Mouse (Mus musculus) embryo, embryonic 9.5 days (tissue): ENCODE measurements around the gene Cdr2.
"Not testable (repeated sequence)": the region's sequence is repeated elsewhere in the genome, so short reads cannot be mapped to it uniquely, and the experiment has no call there.

Experiments
- DNase-seq: peaks from one replicate; pipeline ENCODE4 v3.0.0-alpha.2; 2017; ENCODE audit errors: extremely low spot score

Cdr2 gene

DNA sequence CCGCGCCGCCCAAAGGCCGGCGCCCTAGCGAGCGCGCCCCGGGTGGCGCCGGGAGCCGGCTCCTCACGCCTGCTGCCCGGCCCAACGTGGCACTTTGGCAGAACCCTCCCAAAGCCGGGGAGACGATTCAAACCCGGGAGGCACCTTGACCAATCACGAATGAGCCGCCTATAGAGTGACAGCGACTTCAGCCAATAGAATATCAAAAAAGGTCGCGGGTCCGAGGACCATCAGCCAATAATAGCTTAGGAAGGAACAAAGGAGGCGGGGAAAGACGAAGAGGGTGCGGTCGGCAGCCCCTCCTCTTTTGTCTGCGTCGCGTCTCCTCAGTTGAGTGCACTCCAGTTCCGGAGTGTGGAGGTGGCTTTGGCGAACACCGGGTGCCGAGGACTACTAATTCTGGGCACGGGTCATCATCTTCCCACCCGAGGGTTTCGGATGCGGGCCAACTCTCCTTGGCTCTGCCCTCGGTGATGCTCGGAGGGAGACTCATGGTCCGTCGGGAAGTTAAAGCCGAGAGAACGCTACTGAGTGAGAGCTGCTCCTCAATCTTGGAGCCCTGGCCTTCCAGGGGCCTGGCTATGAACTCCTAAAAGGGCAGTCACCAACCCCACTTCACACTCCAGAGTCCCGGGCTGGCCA, at the start of gene Cdr2, which contains the start of gene Mfsd13b:
Cdr2 (minus strand) TSS at position 113 of the 642 bp plus-strand sequence.
Mfsd13b (plus strand) TSS at position 310 of the 642 bp plus-strand sequence.
- DNase-seq, result peak; percentile 98

DNA sequence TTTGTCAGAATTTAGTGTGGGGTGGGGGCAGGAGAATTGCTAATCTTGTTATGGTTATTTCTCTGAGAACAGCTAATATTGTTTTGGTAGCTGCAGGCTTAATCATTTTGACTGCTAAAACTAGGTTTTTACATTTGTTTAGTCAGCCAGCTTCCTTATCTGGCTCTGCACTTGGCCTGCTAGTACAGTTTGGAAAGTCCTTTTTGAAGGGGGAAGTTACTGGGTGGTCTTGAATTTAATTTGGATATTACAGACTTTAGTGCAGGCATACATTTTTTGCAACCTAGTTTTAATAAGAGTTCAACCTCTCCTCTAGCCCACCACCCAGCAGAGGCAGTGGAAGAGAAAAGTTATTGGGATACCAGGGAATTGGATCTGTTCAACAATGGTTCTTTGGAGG, 47.8 kb upstream of the Cdr2 start:
- DNase-seq, result not testable (repeated sequence)

DNA sequence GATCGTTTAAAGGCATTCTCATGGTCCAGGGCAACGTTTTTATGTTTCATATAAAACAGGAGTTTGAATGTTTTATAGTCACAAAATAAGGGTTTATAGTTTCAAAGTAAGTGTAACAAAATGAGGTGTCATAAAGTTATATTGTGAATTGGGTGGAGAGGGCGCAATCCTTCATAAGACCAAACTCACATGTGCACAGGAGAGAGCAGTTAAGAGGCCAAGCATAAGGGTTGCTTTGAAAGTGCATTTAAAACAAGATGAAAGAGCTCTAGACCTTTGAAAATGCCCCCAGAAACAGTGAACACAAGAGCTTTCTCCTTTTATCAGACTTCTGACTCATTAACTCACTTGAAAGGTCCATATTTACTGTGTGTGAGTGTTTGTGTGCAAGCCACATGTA, 44.2 kb upstream of the Cdr2 start:
- no peak for DNase-seq

DNA sequence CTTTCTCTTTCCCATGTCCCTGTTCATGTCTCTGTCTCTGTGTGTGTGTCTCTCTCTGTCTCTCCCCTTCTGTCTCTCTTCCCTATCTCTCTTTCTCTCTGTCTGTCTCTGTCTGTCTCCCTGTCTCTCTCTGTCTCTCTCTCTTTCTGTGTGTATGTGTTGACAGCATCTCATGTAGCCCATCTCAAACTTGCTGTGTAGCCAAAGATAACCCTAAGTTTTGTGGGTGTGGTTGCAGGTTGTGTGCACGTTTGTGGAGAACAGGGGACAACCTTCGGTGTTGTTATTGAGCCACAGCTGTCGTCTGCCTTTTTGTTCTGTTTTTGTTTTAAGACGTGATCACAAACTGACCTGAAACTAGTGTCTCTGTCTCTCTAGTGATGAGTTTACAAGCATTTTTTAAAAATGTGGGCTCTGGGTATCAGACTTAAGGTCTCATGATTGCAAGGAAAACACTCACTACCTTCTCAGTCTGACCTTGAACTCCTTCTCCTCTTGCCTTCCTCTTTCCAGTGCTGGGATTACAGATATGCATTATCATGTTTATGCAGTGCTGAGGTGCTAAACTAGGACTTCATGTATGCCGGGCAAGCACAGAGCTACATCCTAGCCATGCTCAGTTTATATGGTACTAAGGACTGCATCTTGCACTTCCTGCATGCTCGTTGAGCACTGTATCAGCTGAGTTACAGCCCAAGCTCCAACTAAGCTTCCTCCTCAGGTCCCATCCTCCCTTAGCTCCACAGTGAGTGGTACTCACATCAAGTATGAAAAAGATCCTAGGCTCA, 43.3 kb upstream of the Cdr2 start:
- no peak for DNase-seq

DNA sequence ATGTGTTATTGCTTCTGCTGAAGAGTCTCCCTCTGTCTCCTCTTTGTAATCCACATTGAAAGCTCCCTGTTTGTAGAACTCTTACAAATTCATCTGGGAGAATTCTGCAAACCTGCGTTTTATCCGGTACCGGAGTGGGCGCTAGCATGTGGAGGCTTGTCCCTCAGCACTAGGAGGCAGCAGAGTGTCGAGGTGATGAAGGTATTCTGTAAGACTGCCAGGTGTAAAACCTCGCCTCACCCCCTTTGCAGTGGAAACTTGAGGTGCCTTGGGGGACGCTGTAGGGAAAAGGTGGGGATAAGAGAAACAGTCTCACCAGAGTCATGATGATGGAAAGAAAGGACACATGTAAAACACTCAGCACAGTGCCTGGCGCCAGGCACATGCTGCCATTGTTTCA, 38.2 kb upstream of the Cdr2 start:
- no peak for DNase-seq

DNA sequence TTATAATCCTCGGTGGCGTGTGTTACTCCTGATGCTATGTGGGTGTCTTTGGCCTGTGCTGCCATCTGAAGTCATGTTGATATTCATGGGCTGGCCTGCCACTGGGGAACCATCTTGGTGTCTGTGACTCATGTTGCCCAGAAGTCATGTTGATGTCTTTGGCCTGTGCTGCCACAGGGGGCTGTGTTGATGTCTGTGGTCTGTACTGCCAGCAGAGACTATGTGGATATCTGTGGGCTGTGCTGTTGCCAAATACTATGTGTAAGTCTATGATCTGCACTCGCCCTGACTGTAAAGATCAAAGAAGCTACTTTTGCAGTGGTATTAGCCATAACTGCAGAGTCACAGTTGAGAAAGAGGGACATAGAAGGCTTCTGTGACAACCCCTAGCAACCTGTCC, 36.7 kb upstream of the Cdr2 start:
- DNase-seq, result no peak

DNA sequence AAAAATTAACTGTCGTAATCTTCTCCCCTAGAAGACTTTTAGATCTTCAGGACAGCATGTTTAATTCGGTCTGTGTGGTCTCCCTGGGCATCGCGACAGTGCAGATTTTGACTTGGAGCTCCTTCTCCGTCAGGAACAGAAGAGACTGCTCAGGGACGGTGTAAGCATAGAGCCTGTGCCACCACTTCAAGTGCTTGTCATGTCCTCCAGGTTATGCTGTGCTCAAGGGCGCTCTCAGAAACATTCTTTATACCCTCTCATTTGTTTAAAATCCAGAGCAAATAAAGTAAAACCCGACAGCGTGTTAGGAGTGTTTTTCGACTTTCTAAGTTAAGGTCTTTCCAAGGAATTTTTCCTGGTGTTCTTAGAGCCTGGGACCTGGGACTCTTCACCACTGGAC, 32.4 kb upstream of the Cdr2 start:
- DNase-seq, result no peak

DNA sequence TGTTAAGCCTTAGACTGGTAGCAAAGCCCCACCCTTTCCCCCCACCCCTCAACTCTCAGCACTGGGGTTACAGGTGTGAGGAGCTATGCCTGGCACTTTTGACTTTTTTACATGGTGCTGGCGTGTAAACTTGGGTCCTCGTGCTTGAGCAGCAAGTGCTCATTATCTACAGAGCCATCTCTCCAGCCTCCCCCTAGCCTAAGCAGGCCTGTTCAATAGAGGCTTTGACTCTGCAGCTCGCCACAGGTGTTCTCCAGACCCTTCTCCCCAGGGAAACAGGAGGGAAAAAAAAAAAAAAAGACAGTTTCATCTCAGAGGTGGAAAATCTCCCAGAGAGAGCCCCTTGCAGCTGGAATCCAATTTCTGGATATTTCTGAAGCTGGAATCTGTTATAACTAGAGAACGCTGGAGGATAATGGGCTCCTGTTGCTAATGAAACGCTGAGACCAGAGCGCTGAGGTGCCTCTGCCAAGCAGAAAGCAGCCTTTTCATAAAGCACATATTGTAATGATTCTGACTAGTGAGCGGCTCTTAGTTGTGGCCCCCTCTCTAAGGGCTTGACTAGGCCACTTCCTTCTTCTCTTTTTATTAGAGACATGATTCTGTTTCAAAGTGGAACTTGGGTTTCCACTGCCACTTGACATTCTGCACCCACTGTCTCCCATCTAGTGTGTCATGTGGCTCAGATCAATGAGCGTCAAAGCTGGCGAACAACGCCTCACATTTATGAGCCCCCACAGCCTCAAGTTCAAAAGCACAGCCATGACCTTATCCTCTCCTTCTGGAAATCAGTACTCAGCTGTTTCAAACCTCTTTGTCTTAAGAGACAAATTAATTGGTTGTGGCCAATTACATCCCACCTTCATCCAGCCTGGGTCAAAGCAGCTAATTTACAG, 29.9 kb upstream of the Cdr2 start:
- DNase-seq, result no peak

DNA sequence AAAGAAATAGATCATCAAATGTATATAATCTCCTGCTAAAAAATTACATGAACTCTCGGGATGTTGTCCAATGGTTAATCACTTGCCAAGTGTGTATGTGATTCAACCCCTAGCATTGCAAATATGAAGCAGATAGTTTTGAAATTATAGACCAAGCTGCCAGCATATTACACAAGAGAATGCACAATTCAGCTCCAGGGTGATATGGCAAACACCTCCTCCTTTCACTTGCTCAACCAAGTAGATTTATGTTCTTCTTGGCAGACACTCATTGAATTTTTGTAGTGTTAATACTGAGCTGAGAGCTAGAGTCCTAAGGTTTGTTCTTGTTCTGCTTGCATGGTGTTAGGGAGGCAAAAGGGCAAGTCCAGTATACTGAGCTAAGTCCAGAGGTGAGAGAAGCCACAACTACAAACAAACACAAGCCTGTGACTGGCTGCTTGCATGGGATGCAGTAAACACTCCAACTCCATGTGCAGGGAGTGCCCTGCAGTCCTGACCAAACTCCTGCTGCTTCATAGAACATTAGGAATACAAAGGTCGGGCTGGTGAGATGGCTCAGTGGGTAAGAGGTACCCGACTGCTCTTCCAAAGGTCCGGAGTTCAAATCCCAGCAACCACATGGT, 21.8 kb upstream of the Cdr2 start:
- no peak for DNase-seq

DNA sequence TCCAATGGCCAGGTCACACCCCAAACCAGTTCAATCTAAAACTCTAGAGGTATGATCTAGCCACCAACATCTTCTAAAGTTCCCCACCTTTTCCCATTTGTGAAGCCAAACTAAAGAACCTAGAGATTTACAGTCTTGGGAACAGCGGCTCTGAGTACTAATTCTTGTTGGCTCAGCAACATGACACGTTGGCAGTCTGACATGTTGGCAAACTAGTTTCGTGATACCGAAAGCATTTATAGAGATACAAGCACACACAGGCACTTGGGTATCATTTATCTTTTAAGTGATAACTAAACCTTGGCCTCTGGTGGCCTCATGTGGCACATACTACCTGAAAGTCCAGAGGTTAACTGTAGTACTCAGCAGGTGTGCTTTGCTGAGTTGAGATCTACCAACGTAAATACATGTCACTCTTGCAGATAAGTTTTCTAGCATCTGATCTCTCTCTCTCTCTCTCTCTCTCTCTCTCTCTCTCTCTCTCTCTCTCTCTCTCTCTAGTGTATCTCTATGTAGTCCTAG, 20.4 kb upstream of the Cdr2 start:
- no peak for DNase-seq

DNA sequence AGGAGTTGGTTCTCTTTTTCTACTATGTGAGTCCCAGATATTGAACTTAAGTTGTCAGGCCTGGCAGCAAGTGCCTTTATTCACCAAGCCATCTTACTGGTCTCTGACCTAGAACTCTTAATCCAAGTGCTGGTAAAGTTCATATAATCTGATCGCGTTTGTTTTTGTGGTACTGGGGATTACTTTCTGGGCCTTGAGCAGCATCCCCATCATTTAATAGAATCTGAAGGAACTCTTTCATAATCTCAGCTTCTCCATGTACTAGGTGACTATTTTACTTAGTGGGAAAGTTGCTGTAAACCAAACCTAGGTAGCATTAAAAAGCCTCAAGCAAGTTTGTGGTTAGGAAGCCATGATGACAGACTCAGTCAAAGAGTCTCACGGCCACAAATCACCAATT, 19.8 kb upstream of the Cdr2 start:
- no peak for DNase-seq

DNA sequence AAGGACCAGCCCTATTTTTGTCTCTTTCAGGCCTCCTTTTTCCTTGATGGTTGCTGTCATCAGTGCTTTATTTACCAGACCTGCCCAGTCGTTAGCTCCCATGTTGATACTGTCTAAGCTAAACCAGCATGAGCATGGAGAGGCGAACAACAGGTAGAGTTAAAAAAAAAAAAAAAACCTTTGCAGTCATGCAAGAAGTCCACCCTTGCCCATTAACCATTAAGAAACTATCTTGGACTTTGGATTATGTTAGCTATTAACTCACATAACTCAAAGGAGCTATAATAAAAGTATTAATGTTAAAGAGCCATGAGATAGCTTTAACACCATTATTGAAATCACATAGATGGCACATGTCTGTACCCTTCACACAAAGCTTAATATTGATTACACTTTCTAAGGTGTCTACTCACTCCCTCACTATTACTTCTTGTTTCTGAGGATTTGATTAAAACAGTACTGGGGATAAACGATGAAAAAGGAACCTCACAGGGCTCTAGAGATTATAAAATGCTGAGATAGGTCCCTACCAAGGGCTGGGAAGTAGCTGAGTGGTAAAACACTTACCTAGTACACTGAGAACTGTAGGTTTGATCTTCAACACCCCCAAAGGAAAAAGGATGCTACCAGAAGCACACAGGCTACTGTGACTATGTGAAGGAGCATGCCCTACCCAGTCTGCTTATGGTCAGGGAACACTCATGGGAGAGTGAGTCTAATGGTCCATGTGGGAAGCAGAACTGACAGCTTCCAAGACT, 18.1 kb upstream of the Cdr2 start:
- no peak for DNase-seq

DNA sequence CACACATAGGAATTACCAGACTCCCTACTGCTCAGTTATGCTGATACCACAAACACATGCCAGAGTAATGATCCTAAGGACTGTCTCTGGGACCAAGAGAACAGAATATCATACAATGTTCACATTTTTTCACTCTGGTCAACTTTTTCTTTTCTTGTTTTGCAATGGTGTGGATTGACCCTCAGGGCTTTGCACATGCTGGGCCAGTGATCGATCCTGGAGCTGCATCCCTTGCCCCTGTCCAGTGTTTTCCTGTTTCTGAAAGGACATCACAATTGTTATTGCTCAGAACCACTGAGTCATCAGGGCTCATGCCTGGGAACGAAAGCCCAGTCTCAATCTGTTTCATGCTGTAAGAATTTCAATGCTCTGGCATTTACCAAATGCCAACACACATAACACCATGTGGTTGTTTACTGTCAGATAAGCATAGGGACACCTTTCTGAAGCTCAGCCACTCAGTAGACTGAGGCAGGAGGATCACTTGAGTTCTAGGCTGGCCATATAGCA, 17.0 kb upstream of the Cdr2 start:
- DNase-seq, result no peak

DNA sequence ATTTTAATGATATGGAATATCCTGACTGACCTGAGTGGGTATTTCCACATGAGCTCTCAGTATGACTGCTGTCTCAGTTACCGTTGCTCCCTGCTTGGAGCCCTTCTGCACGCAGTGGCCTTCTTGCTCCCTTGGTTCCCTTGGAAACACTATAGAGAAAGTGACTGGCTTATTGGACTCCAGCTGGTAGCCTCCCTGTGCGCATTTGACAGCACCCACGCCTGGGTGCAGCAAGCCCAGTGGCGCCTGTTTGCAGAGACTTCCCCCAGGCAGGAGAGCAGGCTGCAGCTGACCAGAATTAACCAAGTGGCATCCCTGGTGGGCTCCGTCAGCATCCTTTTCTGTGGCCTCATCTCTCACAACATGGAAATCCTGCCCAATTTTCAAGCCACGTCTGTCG, 9.1 kb upstream of the Cdr2 start:
- DNase-seq, result no peak

DNA sequence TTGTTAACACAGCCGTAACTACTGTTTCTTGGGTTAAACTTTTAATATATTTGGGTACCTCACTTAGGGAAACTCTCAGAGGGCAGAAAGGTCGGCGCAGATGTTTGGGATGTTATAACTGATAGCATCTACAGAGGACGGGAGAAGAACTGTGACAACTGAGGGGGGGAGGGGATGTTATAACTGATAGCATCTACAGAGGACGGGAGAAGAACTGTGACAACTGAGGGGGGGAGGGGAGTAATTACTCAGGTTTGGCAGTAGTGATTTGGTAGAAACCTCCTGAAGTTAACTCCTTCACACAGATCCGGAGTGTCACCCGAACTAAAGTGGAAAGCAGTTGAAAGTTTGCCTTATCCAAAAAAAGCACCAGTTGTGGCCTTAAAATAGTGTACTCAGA, 856 bp upstream of the Cdr2 start:
- DNase-seq, result no peak

DNA sequence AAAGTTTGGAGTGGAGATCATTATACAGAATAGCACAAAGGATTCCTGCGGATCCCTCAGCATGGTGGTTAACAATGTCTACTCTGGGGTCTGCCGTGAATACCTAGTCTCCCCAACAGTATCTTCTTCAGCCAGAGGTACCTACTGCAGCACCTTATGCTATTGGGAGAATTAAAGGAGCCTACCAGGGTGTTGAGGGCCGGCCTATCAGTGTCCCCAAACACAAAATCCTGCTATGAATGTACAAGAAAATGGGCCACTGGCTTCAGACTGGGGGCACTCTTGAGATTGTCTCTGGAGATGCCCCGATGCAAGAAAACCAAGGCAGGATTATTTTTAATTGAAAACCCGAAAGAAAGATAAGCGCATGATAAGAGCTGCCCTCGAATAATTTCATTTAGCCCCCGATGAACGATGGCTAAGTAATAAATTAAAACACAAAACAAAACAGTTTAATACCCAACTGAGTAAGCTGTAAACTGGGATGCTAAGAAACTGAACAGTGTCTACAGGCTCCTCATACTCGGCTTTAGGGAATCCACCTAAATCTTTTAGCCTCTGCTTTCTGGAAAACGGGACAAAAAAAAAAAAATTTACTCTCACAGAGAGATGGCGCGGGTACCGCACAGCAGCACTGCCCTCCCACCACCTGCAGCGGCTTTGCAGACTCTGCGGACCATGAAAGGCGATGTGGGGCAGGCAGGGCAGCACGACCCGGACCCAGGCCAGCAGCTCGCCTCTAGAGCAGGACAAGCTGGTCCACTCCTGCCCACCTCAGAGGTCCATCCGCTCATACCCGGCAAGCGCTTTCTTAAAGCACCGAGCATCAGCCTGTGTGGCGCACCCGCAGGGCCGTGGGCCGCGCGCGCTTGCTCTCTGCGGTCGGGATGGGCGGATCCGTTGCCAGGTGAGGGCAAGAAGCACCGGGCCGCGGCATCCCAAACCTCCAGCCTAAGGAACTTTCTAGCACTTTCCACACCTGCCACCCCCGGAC, 884 bp downstream of the Cdr2 start:
- peak; percentile 66 for DNase-seq

DNA sequence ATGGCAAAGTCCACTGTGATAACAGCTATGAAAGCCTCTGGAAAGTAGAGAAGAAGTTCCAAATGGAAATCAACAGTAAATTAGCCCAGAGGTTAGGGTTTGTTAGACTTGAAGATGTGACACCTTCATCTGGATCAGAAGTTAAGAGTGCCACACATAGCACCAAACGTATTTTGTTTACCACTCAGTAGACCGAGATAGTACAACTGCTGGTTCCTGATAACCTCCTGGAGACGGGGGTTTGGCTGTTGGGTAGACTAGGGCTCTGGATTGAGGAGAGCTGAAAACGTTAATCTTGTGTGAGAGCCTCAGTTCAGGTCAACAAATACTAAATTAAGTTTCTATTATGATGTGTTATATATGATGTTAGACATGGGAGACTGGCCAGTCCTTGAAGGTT, 2.1 kb downstream of the Cdr2 start:
- DNase-seq, result no peak

DNA sequence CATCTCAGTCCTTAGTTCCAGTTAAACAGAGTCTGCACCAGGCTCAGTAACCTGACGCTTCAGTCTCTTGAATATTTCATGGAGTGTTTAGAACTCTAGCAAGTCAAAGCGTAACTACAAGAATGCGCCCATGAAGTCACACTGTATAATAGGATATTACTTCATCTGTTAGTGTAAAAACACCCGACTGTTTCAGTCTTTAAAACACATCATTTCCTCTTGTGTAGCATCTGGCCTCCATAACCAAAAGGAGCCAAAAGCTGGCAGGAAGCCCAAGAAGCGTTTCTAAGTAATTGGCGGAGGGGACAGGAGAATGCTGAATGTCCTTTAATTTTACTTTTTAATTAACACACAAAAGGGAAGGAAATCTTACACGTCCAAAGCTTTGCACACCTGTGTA, 5.0 kb downstream of the Cdr2 start:
- DNase-seq, result no peak

DNA sequence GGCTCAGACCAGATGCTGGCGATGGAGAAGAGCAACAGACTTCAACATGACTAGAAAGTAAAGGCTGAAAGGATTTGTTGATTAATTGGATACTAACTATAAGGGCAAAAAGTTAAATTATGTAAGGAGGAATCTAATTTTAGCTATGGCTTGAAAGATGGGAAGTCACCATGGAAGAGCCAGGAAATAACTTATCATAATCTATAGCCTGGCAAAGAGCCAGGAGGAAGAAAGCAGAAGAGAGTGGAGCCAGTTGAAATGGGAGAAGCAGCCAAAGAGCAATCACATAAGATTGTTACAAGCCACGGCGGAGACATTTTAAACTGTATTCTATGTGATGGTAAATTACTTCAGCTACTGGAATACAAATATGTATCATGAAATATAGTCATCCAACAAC, 8.1 kb downstream of the Cdr2 start:
- no peak for DNase-seq

DNA sequence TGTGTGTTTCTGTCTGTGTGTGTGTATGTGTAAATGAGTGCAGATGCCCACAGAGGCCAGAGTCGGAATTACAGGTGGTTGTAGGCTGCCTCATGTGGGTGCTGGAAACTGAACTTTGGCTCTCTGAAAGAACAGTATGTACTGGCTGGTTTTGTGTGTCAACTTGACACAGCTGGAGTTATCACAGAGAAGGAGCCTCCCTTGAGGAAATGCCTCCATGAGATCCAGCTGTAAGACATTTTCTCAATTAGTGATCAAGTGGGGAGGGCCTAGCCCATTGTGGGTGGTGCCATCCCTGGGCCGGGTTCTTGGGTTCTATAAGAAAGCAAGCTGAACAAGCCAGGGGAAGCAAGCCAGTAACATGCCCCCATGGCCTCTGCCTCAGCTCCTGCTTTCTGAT, 9.6 kb downstream of the Cdr2 start:
- DNase-seq, result not testable (repeated sequence)
